In the genomic region with DNA sequence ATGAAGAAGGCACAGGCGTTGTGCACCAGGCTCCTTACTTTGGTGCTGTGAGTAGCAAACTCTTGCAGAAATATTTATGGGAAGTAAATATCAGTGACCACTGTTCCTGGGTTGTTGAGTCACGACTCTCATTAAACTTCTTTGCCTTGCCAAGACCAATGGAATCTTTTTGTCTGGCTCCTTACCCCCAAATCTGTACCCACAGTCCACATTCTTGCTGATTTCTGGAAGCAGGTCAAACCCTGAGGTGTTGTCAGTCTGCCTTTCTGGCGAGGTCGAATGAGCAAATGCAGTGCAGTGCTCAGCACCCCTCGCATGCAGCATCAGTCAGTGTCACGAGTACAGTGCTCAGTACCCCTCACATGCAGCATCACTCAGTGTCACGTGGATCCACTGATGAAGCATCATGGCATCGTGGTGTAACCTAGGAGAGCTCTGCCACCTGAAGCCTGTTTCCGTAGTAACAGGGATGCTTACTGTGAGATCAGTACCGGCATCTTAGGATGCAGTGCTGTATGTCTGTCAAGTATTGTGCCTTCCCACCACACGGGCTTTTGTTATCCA, we compare ENCODE assay signal across 21 mouse cellular contexts. TPM values are rescaled to one million over a fixed set of nuclear protein-coding genes. Genes with fewer than 3 reads are reported as not detected.
DNase-seq lines count a peak whose midpoint lies in the region; ATAC-seq lines count a peak whose summit lies in the region.
"Had no signal": no experiment of that assay in that cellular context is flagged by ENCODE, and none has a peak within 500 bp of the region (broad histone marks: within the 10 kb centered on the region; RNA-seq: fewer than 3 reads in every experiment).

No protein-coding gene starts in this region.

- no peaks in the 10 kb centered on the region for H3K9me3 ChIP-seq in neural tube, embryonic 14.5 days (ENCODE audit: control insufficient read depth, low read length)
- H3K9me3 ChIP-seq in hindbrain, embryonic 12.5 days (replicated peaks) = no peaks in the 10 kb centered on the region
- H3K9me3 ChIP-seq: embryonic facial prominence, embryonic 13.5 days; forebrain, embryonic 13.5 days; heart, embryonic 13.5 days; hindbrain, embryonic 13.5 days had no signal

- peaks cover 5% of the 10 kb centered on the region; the same call in 1 of the 2 replicates for H3K4me1 ChIP-seq in neural tube, embryonic 14.5 days (ENCODE audit: control insufficient read depth, insufficient read depth, low read length)
- H3K4me1 ChIP-seq in hindbrain, embryonic 12.5 days = peaks cover 12% of the 10 kb centered on the region
- H3K4me1 ChIP-seq: embryonic facial prominence, embryonic 13.5 days; heart, embryonic 13.5 days had no signal

- ATAC-seq in neural tube, embryonic 14.5 days (ENCODE audit: low read depth) = peak; percentile 24; the same call in 1 of the 2 replicates
- ATAC-seq in hindbrain, embryonic 12.5 days (ENCODE audit: low FRiP score) = no peak; the same call in 1 of the 2 replicates
- ATAC-seq: activated CD4-positive, CD25-positive, alpha-beta regulatory T cell, adult 4 months; forebrain, embryonic 13.5 days; forebrain, postnatal 0 days; hindbrain, postnatal 0 days had no signal

- no peak overlapping the region for H3K4me3 ChIP-seq in neural tube, embryonic 14.5 days (ENCODE audit: low read depth, low read length)
- no peak overlapping the region for H3K4me3 ChIP-seq in hindbrain, embryonic 12.5 days
- H3K4me3 ChIP-seq: embryonic facial prominence, embryonic 13.5 days; forebrain, embryonic 13.5 days; gastrocnemius, adult 2 months; heart, embryonic 13.5 days; hindbrain, embryonic 13.5 days had no signal

- 88% methylated on average over 11 of the region's 11 CpGs for WGBS in neural tube, embryonic 14.5 days
- WGBS in hindbrain, embryonic 12.5 days = 91% methylated on average over 11 of the region's 11 CpGs

- peak; percentile 28 for DNase-seq in heart, adult 11 months
- no peak for DNase-seq in heart, postnatal 36 days
- no peak for DNase-seq in neural tube, embryonic 10.5 days (ENCODE audit: extremely low spot score, low spot score)
- DNase-seq in brain, adult 2 months (ENCODE audit: low read depth, low spot score) = peak; percentile 24
- DNase-seq in lung, postnatal 25 days (ENCODE audit: low spot score) = no peak
- DNase-seq: adrenal gland, postnatal 14 days; cerebellum, adult 11 months; cerebellum, adult 8-10 months; cerebellum, postnatal 36 days; forebrain, postnatal 0 days; gastrocnemius, adult 2 months; gastrocnemius, postnatal 25 days; heart, postnatal 4 days had no signal

- H3K27me3 ChIP-seq in neural tube, embryonic 14.5 days (ENCODE audit: control insufficient read depth, insufficient read depth, low read length) = no peaks in the 10 kb centered on the region
- H3K27me3 ChIP-seq in hindbrain, embryonic 12.5 days = no peaks in the 10 kb centered on the region
- H3K27me3 ChIP-seq: embryonic facial prominence, embryonic 13.5 days; forebrain, embryonic 13.5 days; heart, embryonic 13.5 days; hindbrain, embryonic 13.5 days had no signal

- intact Hi-C loops in heart, postnatal 36 days (cut with DNase I) = no loop called here

- no peak overlapping the region for H3K9ac ChIP-seq in neural tube, embryonic 14.5 days (replicated peaks; ENCODE audit: low read depth, low read length)
- H3K9ac ChIP-seq in hindbrain, embryonic 12.5 days = no peak overlapping the region
- H3K9ac ChIP-seq: embryonic facial prominence, embryonic 13.5 days; forebrain, embryonic 13.5 days; forebrain, postnatal 0 days; heart, embryonic 13.5 days; hindbrain, embryonic 13.5 days had no signal

- peaks cover 50% of the 10 kb centered on the region for H3K36me3 ChIP-seq in neural tube, embryonic 14.5 days (ENCODE audit: control insufficient read depth, insufficient read depth, low read length)
- H3K36me3 ChIP-seq in hindbrain, embryonic 12.5 days = peaks cover 77% of the 10 kb centered on the region

- H3K4me2 ChIP-seq in neural tube, embryonic 14.5 days (ENCODE audit: low read depth, low read length) = no peak overlapping the region
- H3K4me2 ChIP-seq in hindbrain, embryonic 12.5 days (replicated peaks) = no peak overlapping the region
- H3K4me2 ChIP-seq: embryonic facial prominence, embryonic 13.5 days; forebrain, embryonic 13.5 days; heart, embryonic 13.5 days; hindbrain, embryonic 13.5 days had no signal

- no peak overlapping the region for H3K27ac ChIP-seq in neural tube, embryonic 14.5 days (ENCODE audit: low read depth, low read length)
- no peak overlapping the region for H3K27ac ChIP-seq in hindbrain, embryonic 12.5 days
- H3K27ac ChIP-seq: embryonic facial prominence, embryonic 13.5 days; forebrain, embryonic 13.5 days; gastrocnemius, adult 2 months; heart, embryonic 13.5 days; hindbrain, embryonic 13.5 days; hindbrain, postnatal 0 days had no signal

RNA-seq across cellular contexts. Expression of a gene that starts 21.4 kb away (rescaled TPM):
- total RNA-seq in heart, postnatal 36 days (2021) = 10 to 100 TPM; 68.4 to 68.7 TPM
- polyA plus RNA-seq in neural tube, embryonic 14.5 days (2014; fragmentation: Nextera tagmentation; extraction: Ambion mirVana) = 59.3 and 59.8 TPM in 2 replicates
- 77.2 and 80.5 TPM in 2 replicates for polyA plus RNA-seq in hindbrain, embryonic 12.5 days (2016; fragmentation: Nextera tagmentation; extraction: Ambion mirVana)

RNA-seq across cellular contexts. Expression of a gene that starts 50.4 kb away (rescaled TPM):
- total RNA-seq in heart, postnatal 36 days (2021) = 10 to 100 TPM; 20.6 to 21.1 TPM
- polyA plus RNA-seq in neural tube, embryonic 14.5 days (2014; fragmentation: Nextera tagmentation; extraction: Ambion mirVana) = 16.9 and 19.3 TPM in 2 replicates
- 23.7 and 29.4 TPM in 2 replicates for polyA plus RNA-seq in hindbrain, embryonic 12.5 days (2016; fragmentation: Nextera tagmentation; extraction: Ambion mirVana)

RNA-seq across cellular contexts. Expression of a gene that starts 50.7 kb away (rescaled TPM):
- 1 to 10 TPM; 1.8 to 3.1 TPM for total RNA-seq in heart, postnatal 36 days (2021)
- 5.5 and 5.7 TPM in 2 replicates for polyA plus RNA-seq in neural tube, embryonic 14.5 days (2014; fragmentation: Nextera tagmentation; extraction: Ambion mirVana)
- polyA plus RNA-seq in hindbrain, embryonic 12.5 days (2016; fragmentation: Nextera tagmentation; extraction: Ambion mirVana) = 19.3 and 20.6 TPM in 2 replicates

Comparison
In these comparisons a context has a peak if more than half of its experiments do, and no peak if none do; other contexts are left out.
1. DNase-seq: peak in heart, adult 11 months (single experiment) and brain, adult 2 months (single experiment); none in heart, postnatal 36 days (0 of 2), neural tube, embryonic 10.5 days (single experiment) and lung, postnatal 25 days (single experiment).